In genomic region chr17:26939178-26939972, GRCm38 (mm10) we compare ENCODE assay signal across 7 mouse cellular contexts. TPM values are rescaled to one million over a fixed set of nuclear protein-coding genes. Genes with fewer than 3 reads are reported as not detected.
DNase-seq lines count a peak whose midpoint lies in the region; ATAC-seq lines count a peak whose summit lies in the region.

Cuta (minus strand) TSS chr17:26939569.

- no peaks in the 10 kb centered on the region for H3K9me3 ChIP-seq in intestine, embryonic 16.5 days (ENCODE audit: control insufficient read depth, low read length)
- no peaks in the 10 kb centered on the region for H3K9me3 ChIP-seq in midbrain, embryonic 11.5 days (ENCODE audit: control insufficient read depth, low read length)

- no peaks in the 10 kb centered on the region for H3K27me3 ChIP-seq in intestine, embryonic 16.5 days (replicated peaks; ENCODE audit: control insufficient read depth, insufficient read depth, low read length)
- H3K27me3 ChIP-seq in midbrain, embryonic 11.5 days (ENCODE audit: control insufficient read depth, insufficient read depth, low read length) = no peaks in the 10 kb centered on the region

- peaks cover 28% of the 10 kb centered on the region for H3K4me1 ChIP-seq in intestine, embryonic 16.5 days (ENCODE audit: control insufficient read depth, insufficient read depth, low read length)
- peaks cover 27% of the 10 kb centered on the region for H3K4me1 ChIP-seq in midbrain, embryonic 11.5 days (ENCODE audit: control insufficient read depth, insufficient read depth, low read length)

- intact Hi-C loops in left cerebral cortex, postnatal 36 days (cut with DNase I) = loop anchor here (10.0 kb wide), 1 partner anchor 185 kb away; no protein-coding TSS in a partner anchor

- DNase-seq in adrenal gland, adult 8-10 months = peak; percentile 100
- peak; percentile 99 for DNase-seq in embryo, embryonic 9.5 days (ENCODE audit: extremely low spot score)
- DNase-seq in gastrocnemius, postnatal 4 days (ENCODE audit: low spot score in 2 of 2) = peak; percentile 94 to 99
- DNase-seq in left cerebral cortex, postnatal 36 days (ENCODE audit: low spot score in 2 of 2) = peak; percentile 100
- peak; percentile 100 for DNase-seq in midbrain, embryonic 11.5 days (ENCODE audit: low spot score, missing footprints)
- DNase-seq in skeletal muscle tissue, adult 2 months (ENCODE audit: low read depth, low spot score) = peak; percentile 100

- H3K36me3 ChIP-seq in intestine, embryonic 16.5 days (ENCODE audit: control insufficient read depth, insufficient read depth, low read length) = peaks cover 15% of the 10 kb centered on the region; the same call in 1 of the 2 replicates
- H3K36me3 ChIP-seq in midbrain, embryonic 11.5 days (ENCODE audit: control insufficient read depth, insufficient read depth, low read length) = peaks cover 4% of the 10 kb centered on the region

- H3K4me3 ChIP-seq in intestine, embryonic 16.5 days (ENCODE audit: low read length) = peak within 1 kb of the TSS; percentile 84
- peak within 1 kb of the TSS; percentile 67 for H3K4me3 ChIP-seq in midbrain, embryonic 11.5 days (ENCODE audit: low read depth, low read length)

- peak within 1 kb of the TSS; percentile 95 for H3K27ac ChIP-seq in intestine, embryonic 16.5 days (ENCODE audit: low read length)
- H3K27ac ChIP-seq in midbrain, embryonic 11.5 days (ENCODE audit: low read depth, low read length) = peak within 1 kb of the TSS; percentile 88

- WGBS in intestine, embryonic 16.5 days = under 1% methylated on average over 70 of the region's 70 CpGs
- WGBS in midbrain, embryonic 11.5 days = under 1% methylated on average over 68 of the region's 70 CpGs

- peak within 1 kb of the TSS; percentile 95 for H3K4me2 ChIP-seq in intestine, embryonic 16.5 days (ENCODE audit: low read depth, low read length)
- peak within 1 kb of the TSS; percentile 98 for H3K4me2 ChIP-seq in midbrain, embryonic 11.5 days

- peak; percentile 96 for ATAC-seq in intestine, embryonic 16.5 days
- peak; percentile 95 for ATAC-seq in midbrain, embryonic 11.5 days (ENCODE audit: low FRiP score)

- peak within 1 kb of the TSS; percentile 90 for H3K9ac ChIP-seq in intestine, embryonic 16.5 days (ENCODE audit: low read depth, low read length)
- peak within 1 kb of the TSS; percentile 77 for H3K9ac ChIP-seq in midbrain, embryonic 11.5 days (ENCODE audit: low read length)

RNA-seq across cellular contexts. Expression of gene Cuta, which starts in this region (rescaled TPM):
- 100 to 1,000 TPM; 151 to 162 (median 155) TPM for total RNA-seq in adrenal gland, adult 8-10 months (2022)
- total RNA-seq in gastrocnemius, postnatal 4 days (2021) = 10 to 100 TPM; 90.4 to 92.8 TPM
- polyA plus RNA-seq in intestine, embryonic 16.5 days (2015; fragmentation: Nextera tagmentation; extraction: Ambion mirVana) = 294 and 314 TPM in 2 replicates
- 100 to 1,000 TPM in 1 of 2 experiments, 10 to 100 TPM in 1; 99.1 to 111 TPM for total RNA-seq in left cerebral cortex, postnatal 36 days (2021)
- 146 and 157 TPM in 2 replicates for polyA plus RNA-seq in midbrain, embryonic 11.5 days (2014; fragmentation: Nextera tagmentation; extraction: Ambion mirVana)

Comparison
In these comparisons a context has a peak if more than half of its experiments do, and no peak if none do; other contexts are left out.
1. Peak in every context shown above with its lines: DNase-seq, ATAC-seq, H3K4me3 ChIP-seq and H3K27ac ChIP-seq.